Mouse (Mus musculus) thymus, adult 2 months (tissue): ENCODE measurements around the gene Inpp5b. TPM values are rescaled to one million over a fixed set of nuclear protein-coding genes. Genes with fewer than 3 reads are reported as not detected.

ENCODE experiments used
- DNase-seq: peaks from one replicate; pipeline ENCODE4 v3.0.0; 2021
- H3K27ac ChIP-seq: fragments of 200-500 bp; 2 replicates; pipeline ENCODE4 v1.5.1; 2012; ENCODE audit warnings: low read length, control low read depth; ENCODE audit not compliant: control insufficient read depth, insufficient read depth
- H3K27me3 ChIP-seq: fragments of 200-500 bp; 2 replicates; pipeline ENCODE4 v1.6.1; 2012; ENCODE audit warnings: mild to moderate bottlenecking, low read length, moderate library complexity, mixed read lengths; ENCODE audit not compliant: control insufficient read depth, insufficient read depth
- H3K36me3 ChIP-seq: fragments of 200-500 bp; 2 replicates; pipeline ENCODE4 v1.6.1; 2012; ENCODE audit warnings: mild to moderate bottlenecking, low read length, moderate library complexity; ENCODE audit not compliant: control insufficient read depth, insufficient read depth
- H3K4me1 ChIP-seq: fragments of 200-500 bp; replicated peaks from 2 replicates; pipeline ENCODE4 v1.6.1; 2012; ENCODE audit warnings: low read length; ENCODE audit not compliant: control insufficient read depth, insufficient read depth
- H3K4me3 ChIP-seq: fragments of 200-500 bp; 2 replicates; pipeline ENCODE4 v1.5.1; 2012; ENCODE audit warnings: mild to moderate bottlenecking, low read length, control low read depth, moderate library complexity; ENCODE audit not compliant: control insufficient read depth, insufficient read depth
- CTCF ChIP-seq: fragments of 200-500 bp; IDR thresholded peaks from 2 replicates; pipeline ENCODE4 v1.5.1; 2012; ENCODE audit warnings: mild to moderate bottlenecking, control low read depth, low read length, moderate library complexity, borderline replicate concordance; ENCODE audit not compliant: control insufficient read depth, poor library complexity, insufficient read depth; ENCODE audit errors: extremely low read depth
- POLR2A ChIP-seq: fragments of 200-500 bp; IDR thresholded peaks from 2 replicates; pipeline ENCODE4 v1.6.1; 2012; ENCODE audit warnings: mild to moderate bottlenecking, low read length, control low read depth, moderate library complexity; ENCODE audit not compliant: control insufficient read depth, poor library complexity, insufficient read depth; ENCODE audit errors: extremely low read depth
- WGBS: fragments of 180-500 bp; shearing (Covaris S2); methylation state at CpG from one replicate; pipeline ENCODE4 v1.1.7; 2018; 5-methylcytosine and 5-hydroxymethylcytosine counted together
- polyA plus RNA-seq: library from polyadenylated mRNA; depleted of rRNA; stranded (reverse); fragments of >200 nt; gene quantifications from 2 replicates; pipeline ENCODE4 v1.2.3, GENCODE M21; 2012

Gene Inpp5b
- polyA plus RNA-seq, 1 experiment = 101 TPM

GRCm38 (mm10) chr4:124825371-124825965, 83.8 kb downstream of the Inpp5b start:
- TF ChIP-seq CTCF (no peak), POLR2A (no peak)
- 97% methylated on average over 21 of the region's 21 CpGs for WGBS
- DNase-seq = no peak
- Histone ChIP-seq H3K27ac (no peak overlapping the region), H3K36me3 (peaks cover 19% of the 10 kb centered on the region), H3K4me1 (no peaks in the 10 kb centered on the region), H3K4me3 (no peak overlapping the region), H3K27me3 (no peaks in the 10 kb centered on the region)

- no peak overlapping the region for H3K4me3 ChIP-seq
- no peaks in the 10 kb centered on the region for H3K27me3 ChIP-seq
- H3K27ac ChIP-seq = no peak overlapping the region
- DNase-seq = no peak
- TF ChIP-seq CTCF (no peak), POLR2A (no peak)
- 92% methylated on average over 5 of the region's 5 CpGs for WGBS
- no peaks in the 10 kb centered on the region for H3K4me1 ChIP-seq
- peaks cover 20% of the 10 kb centered on the region for H3K36me3 ChIP-seq
Measured at GRCm38 (mm10) chr4:124829671-124830070, 88.0 kb downstream of the Inpp5b start.

- no peak overlapping the region for H3K27ac ChIP-seq
- no peak for DNase-seq
- H3K27me3 ChIP-seq = no peaks in the 10 kb centered on the region
- 98% methylated on average over 10 of the region's 10 CpGs for WGBS
- TF ChIP-seq CTCF (no peak), POLR2A (no peak)
- H3K4me3 ChIP-seq = no peak overlapping the region
- H3K4me1 ChIP-seq = no peaks in the 10 kb centered on the region
- peaks cover 13% of the 10 kb centered on the region for H3K36me3 ChIP-seq
Measured at GRCm38 (mm10) chr4:124832796-124833195, 91.1 kb downstream of the Inpp5b start.

- Histone ChIP-seq H3K27me3 (no peaks in the 10 kb centered on the region), H3K36me3 (peaks cover 14% of the 10 kb centered on the region), H3K4me3 (no peak overlapping the region), H3K27ac (no peak overlapping the region), H3K4me1 (no peaks in the 10 kb centered on the region)
- 96% methylated on average over 14 of the region's 14 CpGs for WGBS
- TF ChIP-seq POLR2A = no peak
- TF ChIP-seq CTCF = no peak
- no peak for DNase-seq
Measured at GRCm38 (mm10) chr4:124838035-124838700, 96.5 kb downstream of the Inpp5b start.

GRCm38 (mm10) chr4:124840998-124841397, 99.3 kb downstream of the Inpp5b start:
- no peak overlapping the region for H3K27ac ChIP-seq
- H3K27me3 ChIP-seq = no peaks in the 10 kb centered on the region
- H3K4me1 ChIP-seq = no peaks in the 10 kb centered on the region
- TF ChIP-seq POLR2A (no peak), CTCF (no peak)
- H3K4me3 ChIP-seq = no peak overlapping the region
- WGBS = 97% methylated on average over 1 of the region's 1 CpGs
- DNase-seq = no peak
- H3K36me3 ChIP-seq = peaks cover 14% of the 10 kb centered on the region

- H3K36me3 ChIP-seq = peaks cover 3% of the 10 kb centered on the region
- no peak overlapping the region for H3K27ac ChIP-seq
- TF ChIP-seq POLR2A = no peak
- TF ChIP-seq CTCF = peak; percentile 81; the same call in 1 of the 2 replicates
- H3K4me1 ChIP-seq = no peaks in the 10 kb centered on the region
- 85% methylated on average over 11 of the region's 11 CpGs for WGBS
- no peaks in the 10 kb centered on the region for H3K27me3 ChIP-seq
- H3K4me3 ChIP-seq = no peak overlapping the region
- DNase-seq = peak; percentile 53
Measured at GRCm38 (mm10) chr4:124843493-124843892, 101.8 kb downstream of the Inpp5b start.
